In the genomic region with DNA sequence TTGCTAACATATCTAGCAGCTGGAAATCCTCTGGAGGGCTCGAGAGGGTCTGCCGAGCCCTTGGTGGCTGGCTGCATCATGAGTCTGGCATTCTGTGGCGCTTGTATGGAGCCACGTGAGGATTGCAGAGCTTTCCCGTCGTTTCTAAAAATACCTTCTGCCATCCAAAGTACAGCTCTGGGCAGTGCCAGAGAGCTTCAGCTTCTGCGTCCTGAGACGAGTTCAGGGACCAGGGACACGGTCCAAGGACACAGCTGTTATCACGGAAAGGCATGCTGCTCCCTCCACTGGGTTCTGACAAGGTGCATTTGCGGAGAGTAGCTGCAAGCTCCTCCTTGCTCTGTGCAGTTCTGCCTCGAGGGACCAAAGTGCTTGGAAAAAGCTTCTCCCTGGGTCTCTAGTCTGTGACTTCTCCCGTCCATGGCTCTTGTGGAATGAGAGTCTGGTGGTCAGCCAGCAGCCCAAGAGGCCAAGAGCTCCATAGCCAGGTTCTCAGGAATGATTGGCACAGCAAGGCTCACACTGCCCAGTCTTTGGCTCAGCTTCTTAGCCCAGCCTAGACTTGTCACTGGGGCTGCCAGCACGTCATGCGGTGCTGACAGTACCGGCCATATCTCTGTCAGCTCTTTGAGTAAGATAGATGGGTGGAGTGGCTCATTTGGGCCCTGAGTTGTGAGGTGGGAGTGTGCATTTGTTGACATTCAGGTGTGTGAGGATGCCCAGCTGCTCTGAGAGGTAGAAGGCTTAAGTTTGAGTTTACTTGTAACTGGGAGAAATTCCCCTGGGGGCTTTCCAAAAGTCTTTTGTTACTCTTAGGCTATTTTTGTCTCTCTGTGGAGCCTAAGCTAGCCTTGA, we compare ENCODE assay signal across 7 mouse cellular contexts. TPM values are rescaled to one million over a fixed set of nuclear protein-coding genes. Genes with fewer than 3 reads are reported as not detected.
A peak's percentile ranks its signal among the peaks of the same experiment; 100 is the strongest.
DNase-seq lines count a peak whose midpoint lies in the region; ATAC-seq and TF ChIP-seq lines count a peak whose summit lies in the region.

No protein-coding gene starts in this region.

- H3K27ac ChIP-seq in testis, adult 2 months (ENCODE audit: control insufficient read depth, insufficient read depth, low read depth, low read length), result peak overlapping the region; percentile 69

- H3K36me3 ChIP-seq in testis, adult 2 months (ENCODE audit: control insufficient read depth, insufficient read depth, low read length), result no peaks in the 10 kb centered on the region

- peaks cover 15% of the 10 kb centered on the region for H3K4me1 ChIP-seq in testis, adult 2 months (ENCODE audit: control insufficient read depth, insufficient read depth, low read length)

- intact Hi-C loops in heart, postnatal 10 days (cut with DNase I), result no loop called here

- ATAC-seq in megakaryocyte-erythroid progenitor cell, adult 5-6 weeks (replicated peaks; ENCODE audit: low FRiP score, low TSS enrichment, poor library complexity, severe bottlenecking), result no peak

- no peak for TF ChIP-seq CTCF in testis, adult 2 months (IDR thresholded peaks at IDR 0.05; ENCODE audit: control insufficient read depth, insufficient read depth, insufficient replicate concordance, low read depth, low read length)

- TF ChIP-seq POLR2A in testis, adult 2 months (IDR thresholded peaks at IDR 0.05; ENCODE audit: control insufficient read depth, low read depth, low read length), result no peak

- no peaks in the 10 kb centered on the region for H3K27me3 ChIP-seq in testis, adult 2 months (ENCODE audit: control insufficient read depth, insufficient read depth, low read length)

- H3K4me3 ChIP-seq in testis, adult 2 months (ENCODE audit: control insufficient read depth, low read depth, low read length), result no peak overlapping the region

- DNase-seq in testis, postnatal 10 days (ENCODE audit: low spot score), result no peak
- DNase-seq in cerebellum, postnatal 10 days, result peak; percentile 89 to 93
- peak; percentile 85 to 90 for DNase-seq in heart, postnatal 10 days
- DNase-seq in frontal cortex, adult 2 months (ENCODE audit: extremely low spot score in 1 of 2, low spot score in 1 of 2), result no peak
- no peak for DNase-seq in thymus, postnatal 14 days

RNA-seq across cellular contexts. Expression of gene Synj2, which starts 56.5 kb away (rescaled TPM):
- polyA plus RNA-seq in testis, adult 2 months (2012; rRNA removed), result 29.1 and 32.9 TPM in 2 replicates
- total RNA-seq in heart, postnatal 10 days (2021), result 10 to 100 TPM; 28.2 to 34.1 TPM
- polyA plus RNA-seq in frontal cortex, adult 2 months (2012; rRNA removed), result 19.9 and 23.6 TPM in 2 replicates
- total RNA-seq in megakaryocyte-erythroid progenitor cell, adult 5-6 weeks (2014; fragmentation: Nextera tagmentation), result 2.0 and 3.6 TPM in 2 replicates
- 1.5 and 1.8 TPM in 2 replicates for total RNA-seq in megakaryocyte-erythroid progenitor cell, adult 5-6 weeks (2017)

Comparison
In these comparisons a context has a peak if more than half of its experiments do, and no peak if none do; other contexts are left out.
1. DNase-seq: peak in cerebellum, postnatal 10 days (2 of 2) and heart, postnatal 10 days (2 of 2); none in testis, postnatal 10 days (single experiment), frontal cortex, adult 2 months (0 of 2) and thymus, postnatal 14 days (single experiment).
2. RNA of gene Synj2, which starts 56.5 kb away (total RNA-seq): 28.2 to 34.1 TPM in heart, postnatal 10 days; 1.5 to 3.6 TPM in megakaryocyte-erythroid progenitor cell, adult 5-6 weeks; every median in the first group is over 4 times any median in the second.